Mouse (Mus musculus) MEL (cell line): Measurements from ENCODE around the gene Fcamr. TPM values are rescaled to one million over a fixed set of nuclear protein-coding genes. Genes with fewer than 3 reads are reported as not detected.

Source experiments
- DNase-seq: peaks from one replicate; pipeline ENCODE4 v3.0.0; 2011; ENCODE audit warnings: low read depth, low spot score
- H3K27ac ChIP-seq: 2 replicates; pipeline ENCODE4 v1.5.1; 2012; ENCODE audit warnings: low read depth, mild to moderate bottlenecking, control low read depth, low read length, moderate library complexity; ENCODE audit not compliant: control insufficient read depth
- H3K27me3 ChIP-seq, 2 experiments: fragments of 150-350 bp in 1 of 2; sonication (generic) in 1 of 2; 2 replicates each; pipeline ENCODE4 v1.6.1; 2012; ENCODE audit warnings: low read length in 2 of 2, mild to moderate bottlenecking in 2 of 2, improper control_type of control experiment in 1 of 2, moderate library complexity in 1 of 2; ENCODE audit not compliant: insufficient read depth in 2 of 2, control insufficient read depth in 1 of 2
- H3K36me3 ChIP-seq, 2 experiments: 2 replicates each; pipeline ENCODE4 v1.6.1; 2012 to 2014; ENCODE audit warnings: low read length in 2 of 2, improper control_type of control experiment in 1 of 2, inconsistent platforms in 1 of 2, mild to moderate bottlenecking in 1 of 2; ENCODE audit not compliant: insufficient read depth in 2 of 2, control insufficient read depth in 1 of 2
- H3K4me1 ChIP-seq, 2 experiments: fragments of 150-350 bp in 1 of 2; sonication (generic) in 1 of 2; 2 replicates each; pipeline ENCODE4 v1.6.1; 2012; ENCODE audit warnings: low read length in 2 of 2, improper control_type of control experiment in 1 of 2, mild to moderate bottlenecking in 1 of 2; ENCODE audit not compliant: insufficient read depth in 2 of 2, control insufficient read depth in 1 of 2
- H3K4me3 ChIP-seq, 2 experiments: fragments of 150-350 bp in 1 of 2; sonication (generic) in 1 of 2; 2 replicates each; pipeline ENCODE4 v1.5.1; 2012; ENCODE audit warnings: low read depth in 2 of 2, low read length in 2 of 2, mild to moderate bottlenecking in 2 of 2, moderate library complexity in 2 of 2, control low read depth in 1 of 2, improper control_type of control experiment in 1 of 2; ENCODE audit not compliant: control insufficient read depth in 1 of 2, insufficient read depth in 1 of 2
- H3K79me2 ChIP-seq: 2 replicates; pipeline ENCODE4 v1.6.1; 2012; ENCODE audit warnings: mild to moderate bottlenecking, low read length, moderate library complexity; ENCODE audit not compliant: control insufficient read depth, poor library complexity, insufficient read depth
- H3K9ac ChIP-seq: 2 replicates; pipeline ENCODE4 v1.6.1; 2012; ENCODE audit warnings: low read depth, mild to moderate bottlenecking, control low read depth, low read length, moderate library complexity; ENCODE audit not compliant: control insufficient read depth, poor library complexity, severe bottlenecking
- H3K9me3 ChIP-seq: fragments of 150-350 bp; sonication (generic); replicated peaks from 2 replicates; pipeline ENCODE4 v1.6.1; 2012; ENCODE audit warnings: mild to moderate bottlenecking, low read length, improper control_type of control experiment, moderate library complexity; ENCODE audit not compliant: insufficient read depth
- BHLHE40 ChIP-seq: IDR thresholded peaks from 2 replicates; pipeline ENCODE4 v1.6.1; 2012; ENCODE audit warnings: low read depth, mild to moderate bottlenecking, inconsistent platforms, low read length, improper control_type of control experiment, borderline replicate concordance
- CHD1 ChIP-seq: IDR thresholded peaks from 2 replicates; pipeline ENCODE4 v1.6.1; 2012; ENCODE audit warnings: low read depth, mild to moderate bottlenecking, inconsistent platforms, low read length, improper control_type of control experiment
- CHD2 ChIP-seq: IDR thresholded peaks from 2 replicates; pipeline ENCODE4 v1.6.1; 2011; ENCODE audit warnings: low read length, improper control_type of control experiment
- CTCF ChIP-seq, 3 experiments: IDR thresholded peaks in 2 of 3; conservative IDR thresholded peaks in 1 of 3; 2 replicates each; pipeline ENCODE4 v1.5.1; 2011 to 2012; ENCODE audit warnings: low read length in 3 of 3, low read depth in 2 of 3, mild to moderate bottlenecking in 2 of 3, improper control_type of control experiment in 1 of 3, inconsistent platforms in 1 of 3, mixed read lengths in 1 of 3, moderate library complexity in 1 of 3; ENCODE audit not compliant: control insufficient read depth in 1 of 3, insufficient read depth in 1 of 3, poor library complexity in 1 of 3, severe bottlenecking in 1 of 3
- HCFC1 ChIP-seq: IDR thresholded peaks from 2 replicates; pipeline ENCODE4 v1.6.1; 2012; ENCODE audit warnings: low read depth, mild to moderate bottlenecking, inconsistent platforms, low read length, improper control_type of control experiment, moderate library complexity
- MAFK ChIP-seq: IDR thresholded peaks from 2 replicates; pipeline ENCODE4 v1.6.1; 2011; ENCODE audit warnings: low read depth, mild to moderate bottlenecking, low read length, improper control_type of control experiment, borderline replicate concordance
- MAX ChIP-seq: IDR thresholded peaks from 2 replicates; pipeline ENCODE4 v1.6.1; 2011; ENCODE audit warnings: low read length, improper control_type of control experiment
- MAZ ChIP-seq: IDR thresholded peaks from 2 replicates; pipeline ENCODE4 v1.6.1; 2012; ENCODE audit warnings: low read depth, mild to moderate bottlenecking, inconsistent platforms, low read length, improper control_type of control experiment
- MEF2A ChIP-seq: IDR thresholded peaks from 2 replicates; pipeline ENCODE4 v1.6.1; 2014; ENCODE audit warnings: low read depth, mild to moderate bottlenecking, inconsistent platforms, low read length, improper control_type of control experiment; ENCODE audit not compliant: poor library complexity, insufficient replicate concordance, severe bottlenecking; ENCODE audit errors: extremely low read depth
- MXI1 ChIP-seq: IDR thresholded peaks from 2 replicates; pipeline ENCODE4 v1.6.1; 2011; ENCODE audit warnings: mild to moderate bottlenecking, low read depth, low read length, improper control_type of control experiment
- MYB ChIP-seq: IDR thresholded peaks from 2 replicates; pipeline ENCODE4 v1.6.1; 2011; ENCODE audit warnings: mild to moderate bottlenecking, low read depth, low read length, improper control_type of control experiment
- POLR2A ChIP-seq, 2 experiments: IDR thresholded peaks; 2 replicates each; pipeline ENCODE4 v1.6.1; 2011 to 2012; ENCODE audit warnings: low read length in 2 of 2, mild to moderate bottlenecking in 2 of 2, control low read depth in 1 of 2, improper control_type of control experiment in 1 of 2, low read depth in 1 of 2, moderate library complexity in 1 of 2; ENCODE audit not compliant: control insufficient read depth in 1 of 2, insufficient read depth in 1 of 2, poor library complexity in 1 of 2
- SIN3A ChIP-seq: IDR thresholded peaks from 2 replicates; pipeline ENCODE4 v1.6.1; 2012; ENCODE audit warnings: low read length, improper control_type of control experiment, inconsistent platforms
- TAL1 ChIP-seq: IDR thresholded peaks from 2 replicates; pipeline ENCODE4 v1.6.1; 2012; ENCODE audit warnings: mild to moderate bottlenecking, inconsistent platforms, low read length, moderate library complexity, mixed read lengths
- TCF12 ChIP-seq: IDR thresholded peaks from 2 replicates; pipeline ENCODE4 v1.6.1; 2014; ENCODE audit warnings: low read depth, mild to moderate bottlenecking, inconsistent platforms, low read length, improper control_type of control experiment, moderate library complexity
- UBTF ChIP-seq: IDR thresholded peaks from 2 replicates; pipeline ENCODE4 v1.6.1; 2012; ENCODE audit warnings: low read depth, mild to moderate bottlenecking, inconsistent platforms, low read length, improper control_type of control experiment, moderate library complexity, borderline replicate concordance; ENCODE audit not compliant: insufficient read depth
- USF1 ChIP-seq: IDR thresholded peaks from 2 replicates; pipeline ENCODE4 v1.6.1; 2014; ENCODE audit warnings: low read depth, mild to moderate bottlenecking, inconsistent platforms, low read length, improper control_type of control experiment, moderate library complexity
- ZNF384 ChIP-seq: IDR thresholded peaks from 2 replicates; pipeline ENCODE4 v1.6.1; 2012; ENCODE audit warnings: low read depth, mild to moderate bottlenecking, inconsistent platforms, low read length, improper control_type of control experiment
- polyA plus RNA-seq, 2 experiments: library from polyadenylated mRNA; stranded (reverse) in 1 of 2; unstranded in 1 of 2; fragments of >175 nt in 1 of 2; fragments of >200 nt in 1 of 2; gene quantifications; 2 replicates each; pipeline versions ENCODE4 v1.2.1 to v1.2.4; 2012; ENCODE audit warnings: low replicate concordance in 2 of 2, low read depth in 1 of 2; ENCODE audit not compliant: insufficient read length in 2 of 2, insufficient read depth in 1 of 2, missing spikeins in 1 of 2
- total RNA-seq: library from RNA; depleted of rRNA; stranded (reverse); fragments of 300-350 nt; gene quantifications from 2 replicates; pipeline ENCODE4 v1.2.3, GENCODE M21; 2012

Fcamr gene
- total and polyA plus RNA-seq, 3 experiments = not detected

- H3K79me2 ChIP-seq = no peaks in the 10 kb centered on the region
- peaks cover 2 to 6% of the 10 kb centered on the region in 2 experiments; a peak in 2 of 4 replicates for H3K27me3 ChIP-seq
- no peak overlapping the region for H3K4me3 ChIP-seq
- no peak overlapping the region for H3K27ac ChIP-seq
- no peak overlapping the region for H3K9ac ChIP-seq
- no peaks in the 10 kb centered on the region for H3K36me3 ChIP-seq
- TF ChIP-seq ZNF384 (no peak), MEF2A (no peak), HCFC1 (no peak), MXI1 (no peak), MAZ (no peak), SIN3A (no peak), MYB (no peak), MAX (no peak), UBTF (no peak), BHLHE40 (no peak), CTCF (IDR thresholded peaks at IDR 0.05 in 2 of 3, conservative IDR thresholded peaks at IDR 0.05 in 1 of 3; ENCODE audit: control insufficient read depth in 1 of 3, insufficient read depth in 1 of 3, low read depth in 2 of 3, low read length in 3 of 3, poor library complexity in 1 of 3, severe bottlenecking in 1 of 3) (no peak), MAFK (no peak), TAL1 (no peak), POLR2A (IDR thresholded peaks at IDR 0.05; ENCODE audit: control insufficient read depth in 1 of 2, insufficient read depth in 1 of 2, low read depth in 1 of 2, low read length in 2 of 2, poor library complexity in 1 of 2) (no peak), CHD2 (no peak)
- DNase-seq = no peak
- no peaks in the 10 kb centered on the region for H3K9me3 ChIP-seq
- no peaks in the 10 kb centered on the region for H3K4me1 ChIP-seq
Measured at GRCm38 (mm10) chr1:130840599-130841379, 40.1 kb downstream of the Fcamr start.

DNA sequence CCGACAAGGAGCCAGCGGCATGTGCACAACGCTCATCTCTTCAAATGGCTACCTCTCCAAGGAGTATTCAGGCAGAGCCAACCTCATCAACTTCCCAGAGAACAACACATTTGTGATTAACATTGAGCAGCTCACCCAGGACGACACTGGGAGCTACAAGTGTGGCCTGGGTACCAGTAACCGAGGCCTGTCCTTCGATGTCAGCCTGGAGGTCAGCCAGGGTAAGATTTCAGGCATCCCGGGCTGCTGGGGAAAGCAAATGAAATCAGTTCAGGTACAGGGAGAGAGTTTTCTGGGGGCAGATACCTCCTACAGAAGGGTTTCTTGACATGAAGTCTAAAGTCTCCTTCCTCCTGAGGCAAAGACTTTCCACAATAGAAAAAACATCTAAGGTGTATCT is 40.9 kb downstream of the Fcamr start:
- Histone ChIP-seq H3K4me3 (no peak overlapping the region), H3K9me3 (no peaks in the 10 kb centered on the region), H3K36me3 (no peaks in the 10 kb centered on the region), H3K79me2 (no peaks in the 10 kb centered on the region), H3K27me3 (peaks cover 2 to 8% of the 10 kb centered on the region in 2 experiments; a peak in 2 of 4 replicates), H3K27ac (no peak overlapping the region), H3K9ac (no peak overlapping the region), H3K4me1 (no peaks in the 10 kb centered on the region)
- TF ChIP-seq MEF2A = no peak
- no peak for TF ChIP-seq SIN3A
- TF ChIP-seq USF1 = no peak
- TF ChIP-seq CHD1 = no peak
- no peak for TF ChIP-seq TCF12
- TF ChIP-seq UBTF = no peak
- DNase-seq = no peak
